Mouse (Mus musculus): Measurements from ENCODE around the gene Gpr157. TPM values are rescaled to one million over a fixed set of nuclear protein-coding genes. Genes with fewer than 3 reads are reported as not detected.

Gene Gpr157
- total RNA-seq, 1 experiment, result 0.71 TPM

GRCm38 (mm10) chr4:150106637-150107036 lies 19.5 kb downstream of the Gpr157 start:
- no peak for DNase-seq (ENCODE audit: low read depth, low spot score)
- H3K27ac ChIP-seq (ENCODE audit: insufficient read depth, low read depth, low read length, poor library complexity, severe bottlenecking), result no peak overlapping the region
- no peak overlapping the region for H3K9ac ChIP-seq (ENCODE audit: insufficient read depth, low read depth, low read length, poor library complexity, severe bottlenecking)
- H3K4me3 ChIP-seq (ENCODE audit: insufficient read depth in 1 of 2, low read depth in 1 of 2, low read length in 2 of 2, poor library complexity in 1 of 2, severe bottlenecking in 1 of 2), result no peak overlapping the region
- H3K9me3 ChIP-seq (ENCODE audit: control insufficient read depth, insufficient read depth, low read depth, low read length), result no peaks in the 10 kb centered on the region
- in situ Hi-C loops (cut with MboI; ENCODE audit: low sequenced_read_pairs in 2 of 2, unreplicated experiment in 2 of 2), result loop anchor here in 1 of 2 experiments (10.0 kb wide), 1 partner anchor 302 kb away; no protein-coding TSS in a partner anchor
- no peaks in the 10 kb centered on the region for H3K36me3 ChIP-seq (ENCODE audit: control insufficient read depth, insufficient read depth, low read length, poor library complexity, severe bottlenecking)
- no peak for TF ChIP-seq ZNF384 (IDR thresholded peaks at IDR 0.05; ENCODE audit: low read depth, low read length)
- TF ChIP-seq HCFC1 (IDR thresholded peaks at IDR 0.05; ENCODE audit: borderline replicate concordance, insufficient read depth, low read length), result no peak
- TF ChIP-seq MAFK (IDR thresholded peaks at IDR 0.05; ENCODE audit: insufficient read depth, low read depth, low read length), result no peak
- TF ChIP-seq ZC3H11A (IDR thresholded peaks at IDR 0.05; ENCODE audit: borderline replicate concordance, low read depth, low read length), result no peak
- TF ChIP-seq CHD2 (IDR thresholded peaks at IDR 0.05; ENCODE audit: low read depth, low read length), result no peak
- H3K4me1 ChIP-seq (ENCODE audit: control insufficient read depth in 2 of 2, insufficient read depth in 2 of 2, low read length in 2 of 2, poor library complexity in 1 of 2), result peaks cover 0 to 2% of the 10 kb centered on the region in 2 experiments; a peak in 1 of 4 replicates

DNA sequence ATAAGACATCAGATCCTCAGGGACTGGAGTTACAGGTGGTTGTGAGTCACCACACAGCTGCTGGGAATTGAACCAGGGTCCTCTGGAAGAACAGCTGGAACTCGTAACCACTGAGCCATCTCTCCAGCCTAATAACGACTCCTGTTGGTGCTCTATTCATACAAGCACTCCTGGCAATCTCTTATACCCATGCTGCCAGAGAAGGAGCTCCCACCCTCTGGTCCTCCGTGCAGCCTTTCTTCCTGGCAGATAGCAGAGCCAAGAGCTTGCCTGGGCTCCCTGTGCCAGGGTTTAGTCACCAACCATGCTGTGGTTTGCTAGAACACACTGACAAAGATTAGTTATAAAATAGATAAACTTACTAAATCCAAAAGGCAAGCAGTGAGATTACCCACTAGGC lies 22.5 kb downstream of the Gpr157 start:
- no peak for DNase-seq (ENCODE audit: low read depth, low spot score)
- Histone ChIP-seq H3K4me3 (ENCODE audit: insufficient read depth in 1 of 2, low read depth in 1 of 2, low read length in 2 of 2, poor library complexity in 1 of 2, severe bottlenecking in 1 of 2) (no peak overlapping the region), H3K9ac (ENCODE audit: insufficient read depth, low read depth, low read length, poor library complexity, severe bottlenecking) (no peak overlapping the region), H3K27ac (ENCODE audit: insufficient read depth, low read depth, low read length, poor library complexity, severe bottlenecking) (no peak overlapping the region), H3K4me1 (ENCODE audit: control insufficient read depth in 2 of 2, insufficient read depth in 2 of 2, low read length in 2 of 2, poor library complexity in 1 of 2) (peaks cover 0 to 5% of the 10 kb centered on the region in 2 experiments; a peak in 1 of 4 replicates), H3K9me3 (ENCODE audit: control insufficient read depth, insufficient read depth, low read depth, low read length) (no peaks in the 10 kb centered on the region), H3K36me3 (ENCODE audit: control insufficient read depth, insufficient read depth, low read length, poor library complexity, severe bottlenecking) (no peaks in the 10 kb centered on the region)
- TF ChIP-seq ZC3H11A (IDR thresholded peaks at IDR 0.05; ENCODE audit: borderline replicate concordance, low read depth, low read length) (no peak), MAFK (IDR thresholded peaks at IDR 0.05; ENCODE audit: insufficient read depth, low read depth, low read length) (no peak), CHD2 (IDR thresholded peaks at IDR 0.05; ENCODE audit: low read depth, low read length) (no peak), HCFC1 (IDR thresholded peaks at IDR 0.05; ENCODE audit: borderline replicate concordance, insufficient read depth, low read length) (no peak), ZNF384 (IDR thresholded peaks at IDR 0.05; ENCODE audit: low read depth, low read length) (no peak)
- in situ Hi-C loops (cut with MboI; ENCODE audit: low sequenced_read_pairs in 2 of 2, unreplicated experiment in 2 of 2), result loop anchor here in 1 of 2 experiments (10.0 kb wide), 1 partner anchor 305 kb away; no protein-coding TSS in a partner anchor

- H3K9me3 ChIP-seq (ENCODE audit: control insufficient read depth, insufficient read depth, low read depth, low read length), result no peaks in the 10 kb centered on the region
- DNase-seq (ENCODE audit: low read depth, low spot score), result no peak
- no peak overlapping the region for H3K4me3 ChIP-seq (ENCODE audit: insufficient read depth in 1 of 2, low read depth in 1 of 2, low read length in 2 of 2, poor library complexity in 1 of 2, severe bottlenecking in 1 of 2)
- no peak overlapping the region for H3K9ac ChIP-seq (ENCODE audit: insufficient read depth, low read depth, low read length, poor library complexity, severe bottlenecking)
- in situ Hi-C loops (cut with MboI; ENCODE audit: low sequenced_read_pairs in 2 of 2, unreplicated experiment in 2 of 2), result no loop called here
- peaks cover 0 to 6% of the 10 kb centered on the region in 2 experiments; a peak in 1 of 4 replicates for H3K4me1 ChIP-seq (ENCODE audit: control insufficient read depth in 2 of 2, insufficient read depth in 2 of 2, low read length in 2 of 2, poor library complexity in 1 of 2)
- TF ChIP-seq ZNF384 (IDR thresholded peaks at IDR 0.05; ENCODE audit: low read depth, low read length) (no peak), CHD2 (IDR thresholded peaks at IDR 0.05; ENCODE audit: low read depth, low read length) (no peak), HCFC1 (IDR thresholded peaks at IDR 0.05; ENCODE audit: borderline replicate concordance, insufficient read depth, low read length) (no peak), MAFK (IDR thresholded peaks at IDR 0.05; ENCODE audit: insufficient read depth, low read depth, low read length) (no peak), ZC3H11A (IDR thresholded peaks at IDR 0.05; ENCODE audit: borderline replicate concordance, low read depth, low read length) (no peak)
- no peak overlapping the region for H3K27ac ChIP-seq (ENCODE audit: insufficient read depth, low read depth, low read length, poor library complexity, severe bottlenecking)
- H3K36me3 ChIP-seq (ENCODE audit: control insufficient read depth, insufficient read depth, low read length, poor library complexity, severe bottlenecking), result no peaks in the 10 kb centered on the region
Observed at GRCm38 (mm10) chr4:150110373-150110772, 23.2 kb downstream of the Gpr157 start.

- no peak overlapping the region; the same call in 1 of the 2 replicates for H3K27ac ChIP-seq (ENCODE audit: insufficient read depth, low read depth, low read length, poor library complexity, severe bottlenecking)
- in situ Hi-C loops (cut with MboI; ENCODE audit: low sequenced_read_pairs in 2 of 2, unreplicated experiment in 2 of 2), result no loop called here
- H3K9me3 ChIP-seq (ENCODE audit: control insufficient read depth, insufficient read depth, low read depth, low read length), result no peaks in the 10 kb centered on the region
Observed at GRCm38 (mm10) chr4:150112867-150113266, 25.7 kb downstream of the Gpr157 start.

More at GRCm38 (mm10) chr4:150112867-150113266, 25.7 kb downstream of the Gpr157 start:
- Histone ChIP-seq H3K36me3 (ENCODE audit: control insufficient read depth, insufficient read depth, low read length, poor library complexity, severe bottlenecking) (no peaks in the 10 kb centered on the region), H3K4me1 (ENCODE audit: control insufficient read depth in 2 of 2, insufficient read depth in 2 of 2, low read length in 2 of 2, poor library complexity in 1 of 2) (peaks cover 0 to 6% of the 10 kb centered on the region in 2 experiments; a peak in 1 of 4 replicates), H3K4me3 (ENCODE audit: insufficient read depth in 1 of 2, low read depth in 1 of 2, low read length in 2 of 2, poor library complexity in 1 of 2, severe bottlenecking in 1 of 2) (peak overlapping the region; percentile 5 to 23; a peak in 1 of 4 replicates), H3K9ac (ENCODE audit: insufficient read depth, low read depth, low read length, poor library complexity, severe bottlenecking) (no peak overlapping the region; the same call in 1 of the 2 replicates)
- TF ChIP-seq HCFC1 (IDR thresholded peaks at IDR 0.05; ENCODE audit: borderline replicate concordance, insufficient read depth, low read length) (no peak), ZC3H11A (IDR thresholded peaks at IDR 0.05; ENCODE audit: borderline replicate concordance, low read depth, low read length) (no peak), CHD2 (IDR thresholded peaks at IDR 0.05; ENCODE audit: low read depth, low read length) (no peak)
- peak; percentile 54 for DNase-seq (ENCODE audit: low read depth, low spot score)

Measured in ES-E14 (cell line).